Mouse (Mus musculus): Measurements from ENCODE around the gene Psen1.
A peak's percentile ranks its signal among the peaks of the same experiment; 100 is the strongest.

Psen1 gene

DNA sequence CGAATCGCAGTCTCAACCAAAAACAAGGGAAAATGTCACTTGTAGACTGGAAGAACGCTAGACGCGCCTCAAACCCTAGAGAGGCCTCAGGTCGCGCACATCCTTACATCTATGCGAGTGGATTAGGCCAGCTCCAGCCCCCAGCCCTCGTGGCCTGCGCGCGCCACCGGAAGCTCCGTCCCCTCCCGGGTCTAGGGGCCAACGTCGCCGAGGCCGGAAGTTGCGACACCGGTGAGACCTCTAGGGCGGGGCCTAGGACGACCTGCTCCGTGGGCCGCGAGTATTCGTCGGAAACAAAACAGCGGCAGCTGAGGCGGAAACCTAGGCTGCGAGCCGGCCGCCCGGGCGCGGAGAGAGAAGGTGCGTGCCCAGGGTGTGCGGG, at the start of gene Psen1:
Gene Psen1 (plus strand): TSS at position 219 of the 382 bp plus-strand sequence.
- DNase-seq = peak; percentile 93

DNA sequence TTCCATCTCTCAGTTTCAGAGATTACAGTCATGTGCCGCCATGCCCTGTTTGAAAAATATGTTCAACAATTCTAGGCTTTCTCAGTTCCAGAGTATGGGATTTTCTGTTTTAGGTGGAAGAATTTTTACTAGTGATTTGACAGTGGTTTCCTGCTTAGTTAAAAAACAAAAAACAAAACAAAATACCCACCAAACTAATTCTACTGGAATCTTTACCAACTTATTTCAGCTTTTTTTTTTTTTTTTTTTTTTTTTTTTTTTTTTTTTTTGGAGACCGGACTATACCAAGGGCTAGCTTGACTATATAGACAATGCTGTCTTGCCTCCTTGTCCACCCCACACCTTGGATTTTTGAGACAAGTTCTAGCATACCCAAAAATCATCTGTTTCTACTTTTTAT, 46.7 kb upstream of the Psen1 start:
- DNase-seq = no peak

DNA sequence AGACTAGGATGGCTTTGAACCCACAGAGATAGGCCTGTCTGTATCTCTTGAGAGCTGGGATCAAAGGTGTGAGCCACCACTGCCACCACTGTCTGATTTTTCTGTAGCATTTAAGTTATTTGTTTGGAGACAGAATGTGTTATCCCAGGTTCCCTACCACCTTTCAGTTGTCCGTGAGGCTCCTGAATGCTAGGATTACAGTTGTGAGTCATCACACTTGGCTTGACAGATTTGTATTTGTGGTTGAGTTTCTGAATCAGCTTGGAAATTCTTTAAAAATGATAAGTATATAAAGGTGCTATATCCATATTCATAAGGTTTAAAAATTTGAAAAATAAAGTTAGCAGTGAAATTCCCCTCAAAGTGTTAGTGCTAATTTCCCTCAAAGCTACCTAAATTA, 44.8 kb upstream of the Psen1 start:
- DNase-seq = no peak

DNA sequence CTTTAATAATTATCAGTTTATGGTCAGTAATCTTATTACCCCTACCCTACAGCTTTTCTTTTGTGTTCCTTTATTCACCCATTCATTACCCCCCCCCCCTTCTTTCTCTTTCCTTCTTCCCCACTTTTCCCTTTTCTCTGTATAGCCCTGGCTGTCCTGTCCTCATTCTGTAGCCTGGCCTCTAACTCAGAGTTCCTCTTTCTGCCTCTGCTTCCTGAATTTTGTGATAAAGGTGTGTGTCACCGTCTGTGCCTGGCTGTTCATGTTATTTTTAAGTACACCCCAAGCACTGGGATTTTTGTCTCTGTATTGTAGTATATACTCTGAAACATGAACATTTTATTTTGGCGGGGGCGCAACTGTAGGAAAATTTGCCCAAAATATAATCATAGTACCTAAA, 37.6 kb upstream of the Psen1 start:
- DNase-seq = no peak

DNA sequence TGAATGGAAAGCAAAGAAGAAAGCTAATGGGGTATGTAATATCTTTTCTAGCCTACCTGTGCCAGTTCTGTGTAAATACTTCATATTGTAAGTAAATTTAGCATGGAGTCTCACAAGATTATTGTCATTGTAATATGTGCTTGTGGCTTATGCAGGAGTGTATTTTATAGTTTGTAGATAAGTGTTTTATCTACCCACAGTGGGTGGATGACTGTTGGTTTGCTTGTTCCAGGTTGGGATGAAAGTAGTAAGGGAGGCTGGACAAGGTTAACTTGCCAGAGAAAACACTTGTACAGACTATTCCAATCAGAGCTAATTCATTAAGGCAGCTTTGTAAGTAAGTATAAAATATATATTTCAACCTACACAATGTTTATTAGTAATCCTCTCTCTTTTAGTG, 36.5 kb upstream of the Psen1 start:
- no peak for DNase-seq

DNA sequence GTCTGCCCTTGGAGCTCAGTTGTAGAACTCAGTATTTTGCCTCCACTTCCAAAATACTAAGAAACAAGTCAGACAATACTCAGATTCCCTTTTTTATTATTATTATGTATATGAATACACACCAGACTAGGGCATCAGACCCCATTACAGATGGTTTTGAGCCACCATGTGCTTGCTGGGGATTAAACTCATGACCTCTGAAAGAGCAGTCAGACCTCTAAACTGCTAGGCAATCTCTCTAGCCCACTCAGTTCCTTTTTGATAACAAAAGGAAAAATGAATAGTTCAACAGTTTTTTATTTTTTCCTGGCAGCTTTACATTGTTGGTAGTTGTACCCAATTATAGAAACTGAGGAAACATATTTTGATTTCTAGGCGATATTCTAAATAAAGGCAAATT, 2.5 kb upstream of the Psen1 start:
- no peak for DNase-seq

DNA sequence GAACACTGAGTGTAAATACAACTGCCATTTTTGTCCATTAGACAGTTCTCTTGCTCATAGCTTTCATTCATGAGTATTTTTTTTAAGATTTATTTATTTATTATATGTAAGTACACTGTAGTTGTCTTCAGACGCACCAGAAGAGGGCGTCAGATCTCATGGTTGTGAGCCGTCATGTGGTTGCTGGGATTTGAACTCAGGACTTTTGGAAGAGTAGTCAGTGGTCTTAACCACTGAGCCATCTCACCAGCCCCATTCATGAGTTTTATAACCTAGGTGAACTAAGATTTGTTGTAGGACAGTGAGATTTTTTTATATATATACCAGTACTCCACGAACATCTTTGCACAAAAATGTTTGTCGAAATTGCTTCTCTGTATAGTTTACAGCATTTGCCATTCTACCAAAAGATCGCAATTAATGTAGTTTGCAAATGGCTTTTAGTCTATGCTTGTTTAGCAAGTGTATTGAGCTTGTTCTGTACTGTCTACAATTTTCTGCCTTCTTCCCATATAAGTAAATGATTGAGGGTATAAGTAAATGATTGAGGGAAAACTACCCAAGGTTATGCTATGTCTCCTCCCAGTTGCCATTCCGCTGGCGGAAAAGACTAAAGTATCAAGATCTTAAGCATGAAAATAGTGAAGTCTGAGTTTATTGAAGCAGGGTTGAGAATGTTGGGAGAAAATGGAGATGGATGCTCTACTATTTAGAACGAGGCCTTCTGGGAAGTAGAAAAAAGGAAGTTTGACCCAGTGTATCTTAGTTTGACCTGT, 1.2 kb upstream of the Psen1 start:
- no peak for DNase-seq

DNA sequence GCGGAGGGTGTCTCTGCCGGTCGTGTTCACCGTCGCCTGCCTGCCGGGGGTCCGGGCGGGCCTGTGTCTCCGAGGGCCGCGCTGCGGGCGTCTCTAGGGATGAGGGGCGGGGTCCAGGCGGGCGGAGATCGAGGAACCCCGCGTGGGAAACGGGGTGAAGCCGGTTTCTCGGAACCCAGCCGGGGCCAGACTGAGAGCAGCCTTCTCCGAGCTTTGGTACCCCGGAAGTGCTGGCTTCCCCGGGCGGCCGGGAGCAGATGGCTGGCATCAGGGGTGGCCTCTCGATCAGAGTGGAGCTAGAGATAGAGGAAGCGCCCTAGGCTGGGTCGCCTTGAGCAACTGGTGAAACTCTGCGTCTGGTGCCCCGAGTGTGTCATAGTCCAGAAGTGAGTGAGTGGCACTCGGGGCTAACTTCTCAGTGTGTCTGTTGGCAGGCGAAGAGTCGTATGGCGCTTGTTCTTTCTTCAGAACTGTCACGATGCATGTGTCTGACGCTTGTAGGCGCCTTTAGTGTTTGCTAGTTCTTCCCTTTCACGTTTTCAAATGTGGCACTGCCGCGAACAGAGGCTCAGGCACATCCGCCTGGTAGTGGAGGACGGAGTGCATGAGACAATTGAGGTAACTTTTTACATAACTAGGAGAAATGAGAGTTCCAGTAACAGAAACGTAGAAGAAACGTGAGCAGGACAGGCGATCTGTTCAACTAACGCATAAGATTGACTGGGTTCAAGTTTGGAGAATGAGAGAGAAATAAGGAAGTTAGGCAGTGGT, 549 bp downstream of the Psen1 start:
- DNase-seq = no peak

DNA sequence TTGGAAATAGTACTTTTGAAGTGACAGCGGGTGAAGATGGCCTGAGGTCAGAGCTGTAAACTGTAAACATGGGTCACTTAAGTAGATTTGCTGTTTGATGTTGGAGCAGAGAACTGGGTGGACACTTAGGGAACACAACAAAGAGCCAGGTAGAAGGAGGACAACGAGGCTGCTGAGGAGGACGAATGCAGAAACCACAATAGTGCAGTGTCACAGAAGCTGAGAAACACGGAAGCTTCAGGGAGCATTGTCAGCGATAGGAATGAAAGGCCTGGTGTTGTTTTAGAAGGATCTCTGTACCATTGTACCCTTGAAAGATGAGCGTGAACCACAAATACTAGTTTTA, 1.1 kb downstream of the Psen1 start:
- no peak for DNase-seq

DNA sequence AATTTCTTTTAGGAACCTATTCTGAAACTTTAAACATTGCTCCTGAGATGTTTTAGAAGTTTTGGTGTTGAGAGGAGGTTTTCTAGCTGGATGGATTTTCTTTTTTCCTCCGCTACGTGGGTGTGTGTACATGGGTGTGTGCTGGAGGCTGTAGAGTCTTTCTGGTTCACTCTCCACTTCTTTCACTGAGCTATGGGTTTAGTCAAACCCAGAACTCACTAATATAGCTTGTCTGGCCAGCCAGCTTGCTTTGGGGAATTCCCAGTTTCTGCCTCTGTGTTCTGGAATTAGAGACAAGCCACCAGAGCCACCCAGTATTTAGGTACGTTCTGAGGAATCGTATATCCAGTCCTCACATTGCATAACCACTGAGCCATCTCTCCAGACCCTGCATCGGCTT, 6.1 kb downstream of the Psen1 start:
- no peak for DNase-seq

DNA sequence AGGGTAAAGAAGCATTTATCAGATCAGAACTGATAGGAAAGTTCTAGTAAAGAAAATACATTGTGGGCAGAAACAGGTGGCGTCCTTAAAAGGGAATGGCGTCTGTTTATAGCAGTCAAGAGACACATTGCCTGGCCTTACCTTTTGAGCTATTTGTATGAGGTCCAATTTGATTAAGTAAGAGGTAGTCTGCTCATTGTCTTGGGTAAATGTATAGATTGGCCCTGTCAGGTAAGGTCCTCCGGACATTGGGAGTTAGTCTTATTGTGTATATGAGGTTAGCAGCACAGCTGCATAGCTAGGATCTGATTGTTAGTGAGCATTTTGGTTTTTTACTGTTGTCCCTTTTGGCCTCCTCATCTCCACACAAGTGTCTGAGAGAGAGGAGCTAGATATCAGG, 6.7 kb downstream of the Psen1 start:
- no peak for DNase-seq

DNA sequence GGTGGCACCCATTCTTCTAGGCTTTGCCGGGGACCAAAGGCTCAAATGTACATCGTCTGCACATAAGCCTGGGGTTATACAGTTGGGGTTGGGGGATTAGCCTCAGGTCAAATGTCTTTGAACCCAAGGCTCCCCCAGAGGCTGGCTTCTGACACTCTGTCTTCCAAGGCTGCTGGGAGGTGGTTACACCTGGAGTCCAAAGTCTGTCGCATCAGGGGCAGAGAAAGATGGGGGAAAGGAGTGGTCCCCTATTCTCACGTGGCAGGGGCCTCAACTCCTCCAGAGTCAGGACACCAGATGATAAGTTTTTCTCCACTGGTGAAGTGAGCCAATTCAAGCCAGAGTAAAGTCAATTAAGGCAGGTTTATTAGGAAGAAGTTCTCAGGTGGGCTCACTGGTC, 10.7 kb downstream of the Psen1 start:
- no peak for DNase-seq

DNA sequence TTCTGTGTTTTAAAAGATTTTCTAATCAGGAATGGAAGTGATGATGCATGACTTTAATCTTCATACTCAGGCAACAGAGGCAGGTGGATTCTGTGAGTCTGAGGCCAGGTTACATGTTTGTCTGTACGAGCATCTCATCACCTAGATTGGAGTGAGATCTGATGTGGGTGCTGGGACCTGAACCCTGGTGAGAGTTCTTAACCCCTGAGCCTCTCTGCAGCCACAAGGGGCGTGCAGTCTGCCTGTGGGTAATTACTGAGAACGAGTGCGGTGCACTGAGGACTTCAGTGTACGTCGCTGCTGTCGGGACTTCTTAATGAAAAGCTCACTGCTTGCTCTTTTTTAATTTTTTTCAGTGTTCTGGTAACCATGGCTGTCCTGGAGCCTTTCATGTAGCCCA, 13.7 kb downstream of the Psen1 start:
- DNase-seq = no peak

DNA sequence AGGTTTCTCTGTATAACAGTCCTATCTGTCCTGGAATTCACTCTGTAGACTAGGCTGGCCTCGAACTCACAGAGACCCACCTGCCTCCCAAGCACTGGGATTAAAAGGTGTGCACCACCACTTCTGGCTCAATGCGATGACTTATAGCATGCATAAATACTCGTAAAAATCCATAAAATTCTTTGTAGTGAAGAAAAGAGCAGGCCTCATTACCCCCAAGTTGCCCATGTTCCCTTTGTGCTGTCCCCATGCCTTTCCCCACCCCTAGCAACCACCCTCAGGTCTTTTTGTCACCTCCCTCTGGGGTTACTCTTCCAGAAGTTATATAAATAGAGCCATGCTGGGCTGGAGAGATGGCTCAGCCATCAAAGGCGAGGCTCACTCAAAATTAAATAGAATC, 14.8 kb downstream of the Psen1 start:
- no peak for DNase-seq

DNA sequence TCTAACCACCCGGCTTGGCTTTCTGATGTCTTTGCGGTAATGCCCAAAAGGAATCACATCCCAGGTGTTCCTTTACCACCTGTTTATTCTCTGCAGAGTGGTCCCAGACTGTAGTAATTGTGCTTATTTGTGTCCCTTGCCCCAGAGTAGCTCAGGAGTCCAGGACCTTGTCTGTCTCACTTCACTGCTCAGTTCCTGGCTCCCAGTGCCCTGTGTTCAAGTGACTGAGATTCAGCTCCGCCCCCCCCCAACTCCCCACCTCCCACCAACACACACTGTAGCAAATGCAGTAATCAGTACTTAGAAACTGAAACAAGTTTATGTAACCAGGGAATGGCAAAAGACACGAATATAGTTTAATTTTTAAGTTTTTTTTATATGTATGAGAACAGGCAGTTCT, 19.0 kb downstream of the Psen1 start:
- no peak for DNase-seq

DNA sequence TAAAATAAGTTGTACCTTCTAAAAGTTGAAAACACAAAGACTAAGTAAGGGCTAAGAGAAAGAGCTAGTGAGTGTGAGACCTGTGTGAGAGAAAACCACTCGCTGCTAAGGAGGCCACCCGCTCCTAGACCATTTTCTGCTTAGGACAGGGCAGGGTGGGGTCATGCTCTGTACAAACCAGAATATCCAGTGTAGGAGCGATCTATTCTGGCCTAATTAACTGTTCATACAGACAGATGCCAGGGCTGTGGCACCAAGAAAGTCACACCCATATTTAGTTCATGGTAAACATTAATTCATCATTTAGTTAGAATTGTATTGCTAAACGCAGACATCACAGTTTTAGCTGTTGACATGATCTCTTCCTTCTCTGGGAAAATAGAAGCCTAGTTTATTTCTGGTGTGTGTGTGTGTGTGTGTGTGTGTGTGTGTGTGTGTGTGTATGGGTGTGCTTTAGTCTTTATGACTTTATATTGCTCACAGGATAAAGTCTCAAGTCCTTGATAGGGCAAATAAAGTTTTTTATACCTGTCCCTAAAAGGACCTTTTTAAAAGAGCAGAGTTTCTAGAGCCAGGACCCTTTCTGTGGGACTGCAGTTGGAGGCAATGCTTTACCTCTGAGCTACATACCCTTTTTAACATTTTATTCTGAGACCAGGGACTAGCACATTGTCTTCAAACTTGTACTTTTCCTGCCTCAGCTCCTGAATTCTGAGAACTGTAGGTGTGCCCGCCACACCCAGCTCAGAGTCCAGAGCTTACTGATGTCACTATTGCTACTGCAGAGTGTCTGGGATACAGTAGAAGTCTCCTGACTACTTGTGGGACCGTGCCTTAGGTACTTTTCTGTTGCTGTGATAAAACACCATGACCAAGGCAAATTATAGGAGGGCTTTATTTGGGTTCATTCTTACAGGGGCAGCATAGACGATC, 20.5 kb downstream of the Psen1 start:
- no peak for DNase-seq

DNA sequence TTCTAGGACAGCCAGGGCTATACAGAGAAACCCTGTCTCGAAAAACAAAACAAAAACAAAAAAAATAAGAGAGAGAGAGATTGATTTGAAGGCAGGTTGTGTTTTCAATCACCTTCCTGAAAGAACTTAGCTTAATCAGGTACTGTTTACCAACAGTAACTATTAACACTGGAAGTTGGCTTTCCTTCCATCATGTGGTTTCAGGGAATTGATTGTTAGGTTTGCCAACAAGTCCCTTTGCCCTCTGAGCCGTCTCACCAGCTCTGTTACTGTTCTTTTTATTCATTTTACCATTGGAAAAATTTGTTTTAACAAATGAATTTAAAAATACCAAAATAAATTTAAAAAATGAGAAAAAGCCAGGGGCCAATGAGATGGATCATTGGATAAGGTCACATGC, 22.0 kb downstream of the Psen1 start:
- DNase-seq = no peak

DNA sequence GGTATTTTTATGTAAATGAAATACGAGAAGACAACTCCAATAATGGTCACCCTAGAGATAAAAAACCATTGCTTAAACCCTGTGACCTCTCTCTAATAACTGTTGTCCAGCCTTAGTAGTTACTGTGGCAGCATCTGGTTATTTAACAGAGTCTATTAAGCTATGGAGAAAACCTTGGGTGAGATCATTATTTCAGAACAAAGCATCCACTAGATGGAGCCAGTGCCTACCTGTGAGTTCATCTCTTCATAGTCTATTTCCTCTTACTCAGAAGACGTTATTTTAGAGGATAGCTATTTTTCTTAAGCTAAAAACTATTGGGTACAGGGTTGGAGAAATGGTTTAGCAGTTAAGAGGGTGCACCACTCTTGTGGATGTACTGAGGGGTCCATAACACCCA, 25.8 kb downstream of the Psen1 start:
- DNase-seq = no peak

DNA sequence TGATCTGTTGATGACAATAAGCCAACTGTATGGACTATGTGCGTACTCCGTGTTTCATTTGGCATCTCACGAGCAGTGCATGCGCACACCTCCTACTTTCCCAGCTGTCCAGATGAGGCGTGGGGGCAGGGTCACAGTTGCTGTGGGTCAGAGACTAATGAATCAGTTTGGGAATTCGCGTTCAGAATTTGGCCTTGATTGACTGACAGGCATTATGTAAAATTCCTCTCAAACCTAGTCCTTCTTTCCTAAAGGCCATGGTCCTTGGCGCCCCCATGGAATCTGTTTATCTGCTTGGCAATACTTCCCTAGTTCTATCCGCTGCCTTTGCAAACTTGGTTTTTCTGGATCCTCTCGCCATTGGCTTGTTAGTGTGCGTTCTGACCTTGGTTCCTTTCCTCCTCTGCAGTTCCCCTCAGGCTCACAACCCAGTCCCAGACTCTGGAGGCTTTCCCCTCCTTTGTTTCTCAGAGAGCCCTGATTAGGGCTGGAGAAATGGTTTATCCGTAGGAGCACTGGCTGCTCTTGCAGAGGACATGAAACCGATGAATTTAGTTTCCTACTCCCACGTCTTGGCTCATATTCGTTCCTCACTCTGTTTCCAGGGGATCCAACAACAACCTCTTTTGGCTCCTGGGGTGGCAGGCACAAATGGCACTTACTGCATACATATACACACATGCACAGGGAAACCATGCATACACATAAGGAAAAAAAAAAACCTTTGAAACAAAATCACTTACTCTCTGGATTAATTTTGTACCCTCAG, 28.6 kb downstream of the Psen1 start:
- DNase-seq = no peak

DNA sequence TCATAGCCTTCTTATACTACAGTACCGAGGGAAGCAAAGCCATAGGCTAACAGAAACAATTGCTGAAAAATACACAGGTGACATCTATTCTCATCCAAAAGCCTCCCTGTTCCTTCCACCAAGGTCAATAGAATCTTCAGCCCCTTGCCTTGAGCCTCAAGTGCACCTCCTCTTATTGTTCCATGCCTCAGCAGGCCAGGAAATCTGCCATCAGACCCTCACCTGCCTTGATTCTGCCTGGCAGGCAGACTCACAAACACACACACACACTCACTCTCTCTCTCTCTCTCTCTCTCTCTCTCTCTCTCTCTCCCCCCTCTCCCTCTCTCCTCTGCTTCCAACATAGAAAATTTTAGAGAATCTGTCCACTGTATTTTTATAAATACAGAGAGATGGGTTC, 31.5 kb downstream of the Psen1 start:
- no peak for DNase-seq

DNA sequence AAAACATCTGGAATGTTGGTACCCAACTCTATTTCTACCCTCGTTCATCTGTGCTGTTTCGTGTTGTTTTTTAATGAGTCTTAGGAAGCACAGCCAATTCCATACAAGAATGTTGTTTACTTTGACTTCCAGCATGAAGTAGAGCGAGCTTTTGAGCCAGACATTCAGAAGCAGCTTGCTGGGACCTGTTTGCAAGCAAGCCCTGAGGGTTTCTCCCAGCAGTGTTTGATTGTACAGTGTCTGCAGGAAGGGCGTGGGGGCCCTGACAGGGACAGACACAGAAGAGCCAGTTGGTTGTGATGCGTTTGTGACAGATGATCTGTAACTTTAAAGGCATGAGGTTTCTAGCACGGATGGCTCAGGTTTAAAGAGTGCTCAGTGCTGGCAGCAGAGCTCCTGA, 33.3 kb downstream of the Psen1 start:
- DNase-seq = peak; percentile 33

DNA sequence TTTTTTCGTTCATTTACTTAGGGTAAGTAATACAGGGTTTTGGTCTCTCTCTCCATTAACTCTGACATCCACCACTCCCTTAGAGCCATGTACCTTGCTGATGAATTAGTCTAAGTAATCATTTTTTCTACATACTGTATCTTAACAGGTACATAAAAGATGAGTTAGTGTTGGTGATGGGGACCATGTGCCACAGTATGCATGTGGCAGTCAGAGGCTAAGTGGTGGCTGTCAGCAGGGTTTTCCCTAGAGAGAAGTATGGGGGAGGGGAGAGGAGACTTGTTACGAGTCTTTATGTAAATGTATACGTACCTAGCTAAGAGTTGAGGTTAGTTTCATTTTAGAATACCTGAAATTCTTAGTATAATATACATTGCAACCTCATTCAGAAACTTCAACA, 35.1 kb downstream of the Psen1 start:
- no peak for DNase-seq

Measured in kidney, adult 18-20 months (tissue).